Mouse (Mus musculus): ENCODE measurements around the gene Mre11a. TPM values are rescaled to one million over a fixed set of nuclear protein-coding genes. Genes with fewer than 3 reads are reported as not detected.
A peak's percentile ranks its signal among the peaks of the same experiment; 100 is the strongest.

The Mre11a gene
- polyA plus RNA-seq, 1 experiment from 2014 or later = 20.6 TPM

- Histone ChIP-seq H3K4me3 (no peak overlapping the region), H3K27me3 (no peaks in the 10 kb centered on the region), H3K4me2 (replicated peaks) (no peak overlapping the region), H3K36me3 (peaks cover 43% of the 10 kb centered on the region), H3K9me3 (replicated peaks) (no peaks in the 10 kb centered on the region), H3K4me1 (no peaks in the 10 kb centered on the region), H3K9ac (no peak overlapping the region), H3K27ac (no peak overlapping the region)
- ATAC-seq (ENCODE audit: low FRiP score) = no peak
- 95% methylated on average over 6 of the region's 6 CpGs for WGBS
Measured at GRCm38 (mm10) chr9:14835335-14836075, 51.1 kb downstream of the Mre11a start.

GRCm38 (mm10) chr9:14839527-14839926 is 55.1 kb downstream of the Mre11a start:
- ATAC-seq (ENCODE audit: low FRiP score) = peak; percentile 74
- 50% methylated on average over 7 of the region's 7 CpGs for WGBS
- no peaks in the 10 kb centered on the region for H3K9me3 ChIP-seq (replicated peaks)
- no peak overlapping the region for H3K4me2 ChIP-seq (replicated peaks)
- no peak overlapping the region for H3K27ac ChIP-seq
- no peak overlapping the region for H3K4me3 ChIP-seq
- no peak overlapping the region for H3K9ac ChIP-seq
- no peaks in the 10 kb centered on the region for H3K27me3 ChIP-seq
- no peaks in the 10 kb centered on the region for H3K4me1 ChIP-seq
- peaks cover 19% of the 10 kb centered on the region for H3K36me3 ChIP-seq

GRCm38 (mm10) chr9:14839970-14840369 is 55.5 kb downstream of the Mre11a start:
- 0 out of 2 replicates have a peak, but pooled peaks have one; percentile 50 for ATAC-seq (ENCODE audit: low FRiP score)
- no peak overlapping the region for H3K4me2 ChIP-seq (replicated peaks)
- WGBS = 68% methylated on average over 5 of the region's 5 CpGs
- H3K27me3 ChIP-seq = no peaks in the 10 kb centered on the region
- no peak overlapping the region for H3K4me3 ChIP-seq
- no peaks in the 10 kb centered on the region for H3K4me1 ChIP-seq
- H3K9ac ChIP-seq = no peak overlapping the region
- no peak overlapping the region for H3K27ac ChIP-seq
- H3K36me3 ChIP-seq = peaks cover 14% of the 10 kb centered on the region; the same call in 1 of the 2 replicates
- no peaks in the 10 kb centered on the region for H3K9me3 ChIP-seq (replicated peaks)

- 89% methylated on average over 10 of the region's 10 CpGs for WGBS
- ATAC-seq (ENCODE audit: low FRiP score) = no peak
- H3K4me3 ChIP-seq = no peak overlapping the region
- no peaks in the 10 kb centered on the region for H3K9me3 ChIP-seq (replicated peaks)
- no peak overlapping the region for H3K9ac ChIP-seq
- no peaks in the 10 kb centered on the region for H3K4me1 ChIP-seq
- H3K4me2 ChIP-seq (replicated peaks) = no peak overlapping the region
- H3K27me3 ChIP-seq = no peaks in the 10 kb centered on the region
- H3K27ac ChIP-seq = no peak overlapping the region
- no peaks in the 10 kb centered on the region for H3K36me3 ChIP-seq
Measured at GRCm38 (mm10) chr9:14841878-14842761, 57.7 kb downstream of the Mre11a start.

GRCm38 (mm10) chr9:14843311-14843857 is 58.9 kb downstream of the Mre11a start:
- H3K27me3 ChIP-seq = no peaks in the 10 kb centered on the region
- no peak overlapping the region for H3K9ac ChIP-seq
- no peaks in the 10 kb centered on the region for H3K36me3 ChIP-seq
- ATAC-seq (ENCODE audit: low FRiP score) = no peak
- H3K27ac ChIP-seq = no peak overlapping the region
- H3K4me1 ChIP-seq = no peaks in the 10 kb centered on the region
- 93% methylated on average over 6 of the region's 6 CpGs for WGBS
- no peaks in the 10 kb centered on the region for H3K9me3 ChIP-seq (replicated peaks)
- H3K4me3 ChIP-seq = no peak overlapping the region
- no peak overlapping the region for H3K4me2 ChIP-seq (replicated peaks)

- Histone ChIP-seq H3K4me3 (no peak overlapping the region), H3K4me2 (replicated peaks) (no peak overlapping the region), H3K4me1 (no peaks in the 10 kb centered on the region), H3K9ac (no peak overlapping the region), H3K27me3 (no peaks in the 10 kb centered on the region), H3K36me3 (no peaks in the 10 kb centered on the region), H3K27ac (no peak overlapping the region), H3K9me3 (replicated peaks) (no peaks in the 10 kb centered on the region)
- 96% methylated on average over 3 of the region's 3 CpGs for WGBS
- no peak for ATAC-seq (ENCODE audit: low FRiP score)
Measured at GRCm38 (mm10) chr9:14843901-14844300, 59.4 kb downstream of the Mre11a start.

GRCm38 (mm10) chr9:14846428-14846827 is 62.0 kb downstream of the Mre11a start:
- no peak overlapping the region for H3K4me3 ChIP-seq
- H3K9ac ChIP-seq = no peak overlapping the region
- H3K4me2 ChIP-seq (replicated peaks) = no peak overlapping the region
- H3K27me3 ChIP-seq = no peaks in the 10 kb centered on the region
- 44% methylated on average over 5 of the region's 5 CpGs for WGBS
- no peak for ATAC-seq (ENCODE audit: low FRiP score)
- H3K4me1 ChIP-seq = no peaks in the 10 kb centered on the region
- H3K36me3 ChIP-seq = no peaks in the 10 kb centered on the region
- H3K27ac ChIP-seq = no peak overlapping the region
- no peaks in the 10 kb centered on the region for H3K9me3 ChIP-seq (replicated peaks)

- no peaks in the 10 kb centered on the region for H3K9me3 ChIP-seq (replicated peaks)
- H3K27me3 ChIP-seq = no peaks in the 10 kb centered on the region
- no peak overlapping the region for H3K9ac ChIP-seq
- H3K4me3 ChIP-seq = no peak overlapping the region
- H3K4me2 ChIP-seq (replicated peaks) = no peak overlapping the region
- 58% methylated on average over 1 of the region's 1 CpGs for WGBS
- ATAC-seq (ENCODE audit: low FRiP score) = no peak
- H3K36me3 ChIP-seq = no peaks in the 10 kb centered on the region
- H3K4me1 ChIP-seq = no peaks in the 10 kb centered on the region
- H3K27ac ChIP-seq = no peak overlapping the region
Measured at GRCm38 (mm10) chr9:14848267-14848935, 63.9 kb downstream of the Mre11a start.

GRCm38 (mm10) chr9:14854585-14854984 is 70.1 kb downstream of the Mre11a start:
- no peak overlapping the region for H3K27ac ChIP-seq
- no peak for ATAC-seq (ENCODE audit: low FRiP score)

GRCm38 (mm10) chr9:14856922-14857654 is 72.6 kb downstream of the Mre11a start:
- no peaks in the 10 kb centered on the region for H3K9me3 ChIP-seq (replicated peaks)
- WGBS = 59% methylated on average over 4 of the region's 4 CpGs
- peaks cover 5% of the 10 kb centered on the region for H3K4me1 ChIP-seq
- no peaks in the 10 kb centered on the region for H3K36me3 ChIP-seq
- H3K4me2 ChIP-seq (replicated peaks) = no peak overlapping the region
- H3K4me3 ChIP-seq = no peak overlapping the region
- H3K27me3 ChIP-seq = peaks cover 39% of the 10 kb centered on the region
- no peak for ATAC-seq (ENCODE audit: low FRiP score)
- no peak overlapping the region for H3K27ac ChIP-seq
- no peak overlapping the region for H3K9ac ChIP-seq

More at GRCm38 (mm10) chr9:14854585-14854984, 70.1 kb downstream of the Mre11a start:
- Histone ChIP-seq H3K4me2 (replicated peaks) (no peak overlapping the region), H3K9ac (no peak overlapping the region), H3K4me3 (no peak overlapping the region), H3K36me3 (no peaks in the 10 kb centered on the region), H3K4me1 (no peaks in the 10 kb centered on the region), H3K9me3 (replicated peaks) (no peaks in the 10 kb centered on the region), H3K27me3 (peaks cover 15% of the 10 kb centered on the region)
- 67% methylated on average over 4 of the region's 4 CpGs for WGBS

- Histone ChIP-seq H3K4me2 (replicated peaks) (no peak overlapping the region), H3K4me3 (no peak overlapping the region), H3K27ac (no peak overlapping the region), H3K36me3 (no peaks in the 10 kb centered on the region), H3K4me1 (peaks cover 5% of the 10 kb centered on the region), H3K27me3 (peaks cover 48% of the 10 kb centered on the region), H3K9me3 (replicated peaks) (no peaks in the 10 kb centered on the region), H3K9ac (no peak overlapping the region)
- 60% methylated on average over 7 of the region's 7 CpGs for WGBS
- no peak for ATAC-seq (ENCODE audit: low FRiP score)
Measured at GRCm38 (mm10) chr9:14858170-14858706, 73.8 kb downstream of the Mre11a start.
